Comparison of ENCODE assay signal across 24 mouse cellular contexts in the genomic region with DNA sequence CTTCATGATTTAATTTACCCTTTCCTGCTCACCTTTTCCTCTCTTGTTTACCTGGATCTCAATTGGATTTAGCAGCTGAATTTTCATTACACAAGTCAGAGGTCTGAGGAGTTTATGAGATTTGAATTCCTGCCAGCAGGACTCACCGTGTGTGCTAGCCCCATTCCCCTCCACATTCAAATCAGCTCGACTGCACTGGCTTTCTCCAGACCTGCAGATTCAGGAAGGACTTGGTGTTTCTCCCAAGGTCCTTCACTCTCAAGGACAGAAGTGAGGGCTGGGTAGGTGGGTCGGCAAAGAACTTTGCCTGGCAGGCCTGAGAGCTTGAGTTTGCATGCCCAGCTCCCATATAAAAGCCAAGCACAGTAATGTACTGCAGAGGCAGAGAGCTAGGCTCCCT.
DNase-seq lines count a peak whose midpoint lies in the region; ATAC-seq and TF ChIP-seq lines count a peak whose summit lies in the region.
"Had no signal": no experiment of that assay in that cellular context is flagged by ENCODE, and none has a peak within 500 bp of the region (broad histone marks: within the 10 kb centered on the region; RNA-seq: fewer than 3 reads in every experiment).

No protein-coding gene starts in this region.

- no peaks in the 10 kb centered on the region for H3K36me3 ChIP-seq in kidney, adult 2 months (ENCODE audit: control insufficient read depth, insufficient read depth, low read length)
- H3K36me3 ChIP-seq in kidney, embryonic 15.5 days: no peaks in the 10 kb centered on the region
- no peaks in the 10 kb centered on the region for H3K36me3 ChIP-seq in midbrain, embryonic 10.5 days
- no peaks in the 10 kb centered on the region for H3K36me3 ChIP-seq in midbrain, embryonic 14.5 days (ENCODE audit: control insufficient read depth, insufficient read depth, low read length)
- H3K36me3 ChIP-seq: G1E; heart, embryonic 12.5 days; hindbrain, embryonic 13.5 days; limb, embryonic 13.5 days; liver, embryonic 12.5 days; midbrain, embryonic 13.5 days; stomach, embryonic 15.5 days had no signal

- WGBS in kidney, adult 2 months: 29% methylated on average over 3 of the region's 3 CpGs
- WGBS in kidney, embryonic 15.5 days: 44% methylated on average over 3 of the region's 3 CpGs
- WGBS in midbrain, embryonic 10.5 days: 68% methylated on average over 3 of the region's 3 CpGs
- 50% methylated on average over 3 of the region's 3 CpGs for WGBS in midbrain, embryonic 14.5 days

- no peak for TF ChIP-seq POLR2A in kidney, adult 2 months (IDR thresholded peaks at IDR 0.05; ENCODE audit: low read depth, low read length)

- peak overlapping the region; percentile 15; the same call in 1 of the 2 replicates for H3K27ac ChIP-seq in kidney, adult 2 months (ENCODE audit: insufficient read depth, low read depth, low read length)
- no peak overlapping the region for H3K27ac ChIP-seq in kidney, embryonic 15.5 days
- H3K27ac ChIP-seq in midbrain, embryonic 10.5 days (replicated peaks): 0 out of 2 replicates have a peak overlapping the region, but pooled peaks have one; percentile 33
- H3K27ac ChIP-seq in midbrain, embryonic 14.5 days (replicated peaks; ENCODE audit: low read depth, low read length): no peak overlapping the region
- H3K27ac ChIP-seq: heart, adult 2 months; hindbrain, embryonic 13.5 days; left cerebral cortex, adult 2 months; limb, embryonic 13.5 days; liver, embryonic 12.5 days; midbrain, embryonic 13.5 days; stomach, embryonic 15.5 days had no signal

- peak; percentile 10 for DNase-seq in adrenal gland, adult 2 months
- no peak for DNase-seq in adrenal gland, postnatal 4 days (ENCODE audit: low spot score in 2 of 2)
- DNase-seq in kidney, adult 2 months: peak; percentile 67
- DNase-seq in midbrain, embryonic 10.5 days (ENCODE audit: low spot score): no peak
- DNase-seq in midbrain, embryonic 14.5 days: no peak
- no peak for DNase-seq in T-cell, adult 2 months (ENCODE audit: low spot score)
- no peak for DNase-seq in frontal cortex, postnatal 25 days (ENCODE audit: low spot score in 2 of 2)
- DNase-seq: cerebellum, adult 18-20 months; heart, adult 2 months; heart, postnatal 4 days; liver, postnatal 0 days; lung, postnatal 36 days had no signal

- no peak overlapping the region for H3K4me2 ChIP-seq in kidney, embryonic 15.5 days
- H3K4me2 ChIP-seq in midbrain, embryonic 14.5 days (ENCODE audit: low read length): no peak overlapping the region
- H3K4me2 ChIP-seq: heart, embryonic 12.5 days; hindbrain, embryonic 13.5 days; limb, embryonic 13.5 days; liver, embryonic 12.5 days; midbrain, embryonic 13.5 days; stomach, embryonic 15.5 days had no signal

- no peak for TF ChIP-seq CTCF in kidney, adult 2 months (conservative IDR thresholded peaks at IDR 0.05; ENCODE audit: insufficient read depth, insufficient read length, low read depth, low read length)

- H3K27me3 ChIP-seq in kidney, adult 2 months (replicated peaks; ENCODE audit: control insufficient read depth, insufficient read depth, low read length): no peaks in the 10 kb centered on the region
- H3K27me3 ChIP-seq in kidney, embryonic 15.5 days: no peaks in the 10 kb centered on the region
- no peaks in the 10 kb centered on the region for H3K27me3 ChIP-seq in midbrain, embryonic 10.5 days (ENCODE audit: low read depth, poor library complexity, severe bottlenecking)
- H3K27me3 ChIP-seq in midbrain, embryonic 14.5 days (ENCODE audit: control insufficient read depth, insufficient read depth, low read length): no peaks in the 10 kb centered on the region
- H3K27me3 ChIP-seq: heart, embryonic 12.5 days; hindbrain, embryonic 13.5 days; limb, embryonic 13.5 days; liver, embryonic 12.5 days; megakaryocyte, embryonic 14.5 days; midbrain, embryonic 13.5 days; stomach, embryonic 15.5 days had no signal

- no peak overlapping the region for H3K4me3 ChIP-seq in kidney, adult 2 months (ENCODE audit: insufficient read depth, low read depth, low read length)
- no peak overlapping the region for H3K4me3 ChIP-seq in kidney, embryonic 15.5 days (replicated peaks)
- no peak overlapping the region for H3K4me3 ChIP-seq in midbrain, embryonic 10.5 days
- H3K4me3 ChIP-seq in midbrain, embryonic 14.5 days (replicated peaks; ENCODE audit: low read depth, low read length): no peak overlapping the region
- H3K4me3 ChIP-seq: erythroblast, embryonic 14.5 days; heart, adult 2 months; heart, embryonic 12.5 days; hindbrain, embryonic 13.5 days; left cerebral cortex, adult 2 months; limb, embryonic 13.5 days; liver, embryonic 12.5 days; megakaryocyte, embryonic 14.5 days; midbrain, embryonic 13.5 days; stomach, embryonic 15.5 days had no signal

- no peaks in the 10 kb centered on the region for H3K9me3 ChIP-seq in kidney, embryonic 15.5 days (replicated peaks)
- peaks cover 11% of the 10 kb centered on the region; the same call in 1 of the 2 replicates for H3K9me3 ChIP-seq in midbrain, embryonic 10.5 days (replicated peaks)
- H3K9me3 ChIP-seq in midbrain, embryonic 14.5 days (ENCODE audit: control insufficient read depth, low read length): 0 out of 2 replicates have a peak, but pooled peaks cover 10% of the 10 kb centered on the region
- H3K9me3 ChIP-seq: G1E; heart, embryonic 12.5 days; liver, embryonic 12.5 days; stomach, embryonic 15.5 days had no signal

- no peaks in the 10 kb centered on the region for H3K4me1 ChIP-seq in kidney, adult 2 months (ENCODE audit: control insufficient read depth, insufficient read depth, low read length)
- 0 out of 2 replicates have a peak, but pooled peaks cover 3% of the 10 kb centered on the region for H3K4me1 ChIP-seq in kidney, embryonic 15.5 days
- peaks cover 4% of the 10 kb centered on the region for H3K4me1 ChIP-seq in midbrain, embryonic 10.5 days
- 0 out of 2 replicates have a peak, but pooled peaks cover 3% of the 10 kb centered on the region for H3K4me1 ChIP-seq in midbrain, embryonic 14.5 days (ENCODE audit: control insufficient read depth, insufficient read depth, low read length)
- H3K4me1 ChIP-seq: liver, embryonic 12.5 days; stomach, embryonic 15.5 days had no signal

- H3K9ac ChIP-seq in kidney, embryonic 15.5 days: no peak overlapping the region
- H3K9ac ChIP-seq in midbrain, embryonic 14.5 days (replicated peaks; ENCODE audit: low read length): no peak overlapping the region
- H3K9ac ChIP-seq: heart, embryonic 12.5 days; hindbrain, embryonic 13.5 days; limb, embryonic 13.5 days; liver, embryonic 12.5 days; liver, postnatal 0 days; midbrain, embryonic 13.5 days; stomach, embryonic 15.5 days had no signal

- no peak for ATAC-seq in kidney, embryonic 15.5 days (replicated peaks; ENCODE audit: low FRiP score)
- ATAC-seq in midbrain, embryonic 14.5 days (ENCODE audit: low FRiP score, low TSS enrichment): no peak
- ATAC-seq: forebrain, embryonic 16.5 days; liver, embryonic 12.5 days; liver, postnatal 0 days; midbrain, embryonic 13.5 days had no signal

Comparison
In these comparisons a context has a peak if more than half of its experiments do, and no peak if none do; other contexts are left out.
1. DNase-seq: peak in adrenal gland, adult 2 months (single experiment) and kidney, adult 2 months (single experiment); none in adrenal gland, postnatal 4 days (0 of 2), midbrain, embryonic 10.5 days (single experiment), midbrain, embryonic 14.5 days (single experiment), T-cell, adult 2 months (single experiment) and frontal cortex, postnatal 25 days (0 of 2).
2. H3K27ac ChIP-seq: peak in kidney, adult 2 months (single experiment) and midbrain, embryonic 10.5 days (single experiment); none in kidney, embryonic 15.5 days (single experiment) and midbrain, embryonic 14.5 days (single experiment).